Mouse (Mus musculus) C2C12 (cell line): ENCODE data around the gene Aspn.

Experiments used
- CEBPB ChIP-seq: IDR thresholded peaks from one replicate; pipeline ENCODE4 v1.6.1; 2011; ENCODE audit warnings: low read depth, mild to moderate bottlenecking, control low read depth, moderate library complexity
- CTCF ChIP-seq: IDR thresholded peaks from one replicate; pipeline ENCODE4 v1.5.1; 2011; ENCODE audit not compliant: control insufficient read depth, insufficient read depth, insufficient read length
- USF1 ChIP-seq: IDR thresholded peaks from one replicate; pipeline ENCODE4 v1.6.1; 2011; ENCODE audit warnings: low read depth, mild to moderate bottlenecking, control low read depth, moderate library complexity

GRCm38 (mm10) chr13:49526235-49526634, 18.0 kb upstream of the Aspn start:
- TF ChIP-seq CTCF (no peak), CEBPB (no peak), USF1 (no peak)
